Mouse (Mus musculus): Measurements from ENCODE around the gene Zbtb2.

The Zbtb2 gene

GRCm38 (mm10) chr10:4391851-4392250, 3.9 kb upstream of the Zbtb2 start:
- Histone ChIP-seq H3K36me3 (ENCODE audit: control insufficient read depth, insufficient read depth, low read length, poor library complexity, severe bottlenecking) (0 out of 2 replicates have a peak, but pooled peaks cover 4% of the 10 kb centered on the region), H3K27me3 (ENCODE audit: control insufficient read depth, insufficient read depth, low read length, poor library complexity, severe bottlenecking) (no peaks in the 10 kb centered on the region)
- peak; percentile 62 for DNase-seq (ENCODE audit: low read depth, low spot score)

GRCm38 (mm10) chr10:4391076-4391475, 3.2 kb upstream of the Zbtb2 start:
- H3K36me3 ChIP-seq (ENCODE audit: control insufficient read depth, insufficient read depth, low read length, poor library complexity, severe bottlenecking) = 0 out of 2 replicates have a peak, but pooled peaks cover 4% of the 10 kb centered on the region
- H3K27me3 ChIP-seq (ENCODE audit: control insufficient read depth, insufficient read depth, low read length, poor library complexity, severe bottlenecking) = no peaks in the 10 kb centered on the region
- DNase-seq (ENCODE audit: low read depth, low spot score) = no peak

- DNase-seq (ENCODE audit: low read depth, low spot score) = no peak
- Histone ChIP-seq H3K27me3 (ENCODE audit: control insufficient read depth, insufficient read depth, low read length, poor library complexity, severe bottlenecking) (no peaks in the 10 kb centered on the region), H3K36me3 (ENCODE audit: control insufficient read depth, insufficient read depth, low read length, poor library complexity, severe bottlenecking) (0 out of 2 replicates have a peak, but pooled peaks cover 4% of the 10 kb centered on the region)
Measured at GRCm38 (mm10) chr10:4390550-4390949, 2.6 kb upstream of the Zbtb2 start.

GRCm38 (mm10) chr10:4389461-4390112, 1.7 kb upstream of the Zbtb2 start:
- DNase-seq (ENCODE audit: low read depth, low spot score) = no peak
- Histone ChIP-seq H3K36me3 (ENCODE audit: control insufficient read depth, insufficient read depth, low read length, poor library complexity, severe bottlenecking) (0 out of 2 replicates have a peak, but pooled peaks cover 4% of the 10 kb centered on the region), H3K27me3 (ENCODE audit: control insufficient read depth, insufficient read depth, low read length, poor library complexity, severe bottlenecking) (no peaks in the 10 kb centered on the region)

- Histone ChIP-seq H3K36me3 (ENCODE audit: control insufficient read depth, insufficient read depth, low read length, poor library complexity, severe bottlenecking) (0 out of 2 replicates have a peak, but pooled peaks cover 4% of the 10 kb centered on the region), H3K27me3 (ENCODE audit: control insufficient read depth, insufficient read depth, low read length, poor library complexity, severe bottlenecking) (no peaks in the 10 kb centered on the region)
- no peak for DNase-seq (ENCODE audit: low read depth, low spot score)
Measured at GRCm38 (mm10) chr10:4389036-4389435, 1.1 kb upstream of the Zbtb2 start.

DNA sequence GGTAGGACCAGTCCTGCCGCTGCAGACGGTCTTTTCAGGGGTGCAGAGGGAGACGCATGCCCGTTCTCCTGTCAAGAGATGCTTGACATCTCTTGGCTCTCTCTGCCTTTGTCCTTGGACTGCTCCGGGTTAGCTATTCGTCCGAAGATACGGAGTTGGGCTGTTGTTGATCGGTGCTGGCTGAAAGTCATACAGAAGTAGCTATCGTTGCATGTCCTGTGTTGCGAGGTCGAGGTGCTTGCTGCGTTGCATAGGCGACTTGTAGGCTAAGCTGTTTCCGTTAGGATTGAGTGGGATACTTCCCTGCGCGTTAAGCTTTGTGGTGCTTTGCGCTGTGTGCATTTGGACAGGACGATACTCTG, 457 bp upstream of the Zbtb2 start:
- DNase-seq (ENCODE audit: low read depth, low spot score) = no peak
- 0 out of 2 replicates have a peak, but pooled peaks cover 4% of the 10 kb centered on the region for H3K36me3 ChIP-seq (ENCODE audit: control insufficient read depth, insufficient read depth, low read length, poor library complexity, severe bottlenecking)
- H3K27me3 ChIP-seq (ENCODE audit: control insufficient read depth, insufficient read depth, low read length, poor library complexity, severe bottlenecking) = no peaks in the 10 kb centered on the region

DNA sequence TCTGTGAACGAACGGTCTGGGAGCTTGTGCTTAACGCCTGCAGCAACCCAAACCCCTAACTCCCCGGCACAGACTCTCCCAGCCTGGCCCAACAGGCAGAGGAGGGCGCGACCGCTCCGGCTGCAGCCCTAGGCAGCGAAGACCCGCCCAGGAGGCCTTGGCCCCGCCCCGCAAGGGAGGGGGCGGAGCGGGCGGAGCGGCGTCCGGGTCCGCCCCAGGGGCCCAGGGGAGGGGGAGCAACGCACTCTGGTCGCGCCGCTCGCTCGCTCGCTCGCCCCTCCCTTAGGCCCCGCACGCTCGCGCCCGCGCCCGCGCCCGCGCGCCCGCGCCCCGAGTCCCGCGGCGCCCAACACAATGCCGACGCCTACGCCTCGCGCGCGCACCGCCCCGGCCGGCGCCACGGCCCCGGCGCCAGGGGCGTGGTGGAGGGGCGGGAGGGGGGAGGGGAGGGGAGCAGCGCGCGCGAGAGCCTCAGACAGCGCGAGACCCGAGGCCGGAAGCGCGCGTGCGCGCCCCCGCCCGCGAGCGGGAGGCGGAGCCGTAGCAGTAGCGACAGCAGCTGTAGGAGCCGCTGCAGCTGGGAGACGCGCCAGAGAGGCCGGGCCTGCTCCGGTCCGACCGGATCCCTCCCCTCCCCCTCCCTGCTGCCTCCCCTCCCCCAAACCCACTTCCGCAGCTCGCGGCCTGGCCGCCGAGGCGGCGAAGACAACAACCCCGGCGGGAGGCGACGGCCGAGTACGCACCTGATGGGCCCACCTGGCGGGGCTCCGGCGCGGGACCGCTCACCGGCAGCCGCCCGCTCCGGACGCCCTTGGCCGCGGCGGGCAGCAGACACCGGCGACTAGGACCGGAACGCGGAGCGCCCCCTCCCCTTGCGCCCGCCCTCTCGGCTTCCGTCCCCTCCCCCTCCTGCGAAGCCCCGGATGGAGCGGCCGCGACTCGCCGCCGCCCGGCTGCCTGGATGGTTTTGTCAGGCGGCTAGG, 1.0 kb downstream of the Zbtb2 start:
- peak; percentile 97 for DNase-seq (ENCODE audit: low read depth, low spot score)
- Histone ChIP-seq H3K36me3 (ENCODE audit: control insufficient read depth, insufficient read depth, low read length, poor library complexity, severe bottlenecking) (no peaks in the 10 kb centered on the region), H3K27me3 (ENCODE audit: control insufficient read depth, insufficient read depth, low read length, poor library complexity, severe bottlenecking) (no peaks in the 10 kb centered on the region)

- Histone ChIP-seq H3K27me3 (ENCODE audit: control insufficient read depth, insufficient read depth, low read length, poor library complexity, severe bottlenecking) (no peaks in the 10 kb centered on the region), H3K36me3 (ENCODE audit: control insufficient read depth, insufficient read depth, low read length, poor library complexity, severe bottlenecking) (no peaks in the 10 kb centered on the region)
- no peak for DNase-seq (ENCODE audit: low read depth, low spot score)
Measured at GRCm38 (mm10) chr10:4384244-4384643, 3.7 kb downstream of the Zbtb2 start.

GRCm38 (mm10) chr10:4380748-4381147, 7.2 kb downstream of the Zbtb2 start:
- Histone ChIP-seq H3K36me3 (ENCODE audit: control insufficient read depth, insufficient read depth, low read length, poor library complexity, severe bottlenecking) (no peaks in the 10 kb centered on the region), H3K27me3 (ENCODE audit: control insufficient read depth, insufficient read depth, low read length, poor library complexity, severe bottlenecking) (no peaks in the 10 kb centered on the region)
- no peak for DNase-seq (ENCODE audit: low read depth, low spot score)

DNA sequence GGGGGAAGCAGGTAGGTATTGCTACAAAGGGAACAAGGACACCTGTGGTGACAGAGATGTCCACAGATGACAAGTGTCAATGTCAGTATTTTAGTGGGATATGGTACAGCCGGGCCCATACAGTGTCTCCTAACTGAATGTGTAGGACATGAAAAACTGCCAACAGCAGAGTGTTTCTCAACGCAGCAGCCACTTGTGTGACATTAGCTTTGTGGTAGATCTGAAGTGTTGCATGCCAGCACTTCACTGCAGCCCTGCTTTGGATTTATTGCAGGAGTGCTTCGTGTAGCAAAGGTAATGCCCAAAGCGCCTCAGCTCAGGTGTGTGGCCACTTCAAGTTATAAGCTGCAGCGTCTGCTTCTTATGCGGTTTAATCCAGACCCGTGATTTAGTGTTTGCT, 11.0 kb downstream of the Zbtb2 start:
- no peaks in the 10 kb centered on the region for H3K27me3 ChIP-seq (ENCODE audit: control insufficient read depth, insufficient read depth, low read length, poor library complexity, severe bottlenecking)
- DNase-seq (ENCODE audit: low read depth, low spot score) = no peak
- peaks cover 3% of the 10 kb centered on the region; the same call in 1 of the 2 replicates for H3K36me3 ChIP-seq (ENCODE audit: control insufficient read depth, insufficient read depth, low read length, poor library complexity, severe bottlenecking)

DNA sequence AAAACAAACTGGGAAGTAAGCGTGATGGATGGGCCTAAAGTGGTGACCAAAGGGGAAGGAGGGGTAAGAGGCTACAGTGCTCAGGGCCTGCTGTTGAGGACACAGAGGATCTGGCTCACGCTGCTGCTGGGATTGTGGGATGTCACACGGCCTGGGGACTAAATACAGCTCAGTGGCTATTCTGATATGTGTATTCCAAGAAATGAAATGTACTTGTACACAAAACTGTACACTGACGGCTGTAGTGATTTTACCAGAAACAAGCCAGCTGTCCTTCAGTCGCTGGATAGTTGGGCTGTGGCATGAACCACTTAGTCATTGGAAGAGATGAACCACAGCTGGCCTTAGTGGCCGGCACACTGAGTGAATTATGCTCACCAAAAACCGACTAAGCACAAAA, 11.4 kb downstream of the Zbtb2 start:
- no peak for DNase-seq (ENCODE audit: low read depth, low spot score)
- H3K36me3 ChIP-seq (ENCODE audit: control insufficient read depth, insufficient read depth, low read length, poor library complexity, severe bottlenecking) = peaks cover 3% of the 10 kb centered on the region
- no peaks in the 10 kb centered on the region for H3K27me3 ChIP-seq (ENCODE audit: control insufficient read depth, insufficient read depth, low read length, poor library complexity, severe bottlenecking)

DNA sequence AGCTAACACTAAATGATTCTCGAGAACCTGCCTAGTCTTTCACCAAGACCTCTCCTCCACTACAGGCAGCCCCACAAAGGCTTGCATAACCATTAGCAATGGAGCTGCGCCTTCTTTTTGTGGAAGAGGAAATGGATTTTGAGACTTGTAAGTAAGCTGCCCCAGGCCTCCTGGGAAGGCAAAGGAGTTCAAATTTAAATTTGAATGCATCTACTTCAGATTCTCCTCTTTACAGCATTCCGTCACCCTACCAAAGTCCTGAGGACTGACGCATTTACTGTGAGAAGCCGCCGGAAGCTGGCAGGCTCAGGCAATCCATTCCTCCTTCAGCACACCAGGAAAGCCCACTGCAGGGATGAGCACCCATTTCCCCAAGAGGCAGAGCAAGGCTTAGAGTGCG, 12.6 kb downstream of the Zbtb2 start:
- DNase-seq (ENCODE audit: low read depth, low spot score) = no peak
- Histone ChIP-seq H3K27me3 (ENCODE audit: control insufficient read depth, insufficient read depth, low read length, poor library complexity, severe bottlenecking) (no peaks in the 10 kb centered on the region), H3K36me3 (ENCODE audit: control insufficient read depth, insufficient read depth, low read length, poor library complexity, severe bottlenecking) (peaks cover 6% of the 10 kb centered on the region)

DNA sequence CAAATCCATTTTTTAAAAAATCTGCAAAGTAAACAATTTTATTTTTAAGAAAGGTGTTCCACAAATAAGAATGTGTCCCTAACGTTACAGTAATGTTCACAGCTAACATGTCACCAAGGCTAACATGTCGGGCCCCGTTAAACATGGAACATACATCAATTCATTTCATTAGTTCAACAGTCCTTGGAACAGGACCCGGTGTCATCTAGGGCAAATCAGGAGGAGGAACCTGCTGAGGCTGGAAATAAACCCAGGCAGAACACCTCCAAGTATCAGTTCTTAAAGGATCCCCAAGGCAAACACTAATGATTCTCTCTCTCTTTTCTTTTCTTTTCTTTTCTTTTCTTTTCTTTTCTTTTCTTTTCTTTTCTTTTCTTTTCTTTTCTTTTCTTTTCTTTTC, 13.2 kb downstream of the Zbtb2 start:
- H3K36me3 ChIP-seq (ENCODE audit: control insufficient read depth, insufficient read depth, low read length, poor library complexity, severe bottlenecking) = peaks cover 8% of the 10 kb centered on the region
- no peaks in the 10 kb centered on the region for H3K27me3 ChIP-seq (ENCODE audit: control insufficient read depth, insufficient read depth, low read length, poor library complexity, severe bottlenecking)
- DNase-seq (ENCODE audit: low read depth, low spot score) = no peak

DNA sequence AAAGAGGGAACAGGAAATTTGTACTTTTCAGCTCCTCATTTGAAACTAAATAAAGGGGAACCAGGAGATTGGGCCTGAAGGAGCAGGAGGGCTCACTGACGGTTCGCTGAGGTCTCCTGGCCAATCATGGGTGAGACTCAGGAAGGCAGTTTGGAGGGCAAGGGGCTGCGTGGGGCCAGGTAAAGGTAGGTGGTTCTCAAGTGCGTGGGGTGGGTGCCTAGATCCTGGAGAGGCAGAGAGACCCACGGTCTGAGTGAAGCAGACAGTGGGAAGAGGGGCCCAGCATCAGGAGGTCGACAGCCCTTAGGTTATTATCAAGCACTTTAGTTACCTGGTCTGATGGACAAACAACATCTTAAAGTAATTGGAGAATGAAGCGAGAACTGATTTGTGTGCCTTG, 13.7 kb downstream of the Zbtb2 start:
- Histone ChIP-seq H3K27me3 (ENCODE audit: control insufficient read depth, insufficient read depth, low read length, poor library complexity, severe bottlenecking) (no peaks in the 10 kb centered on the region), H3K36me3 (ENCODE audit: control insufficient read depth, insufficient read depth, low read length, poor library complexity, severe bottlenecking) (peaks cover 8% of the 10 kb centered on the region)
- DNase-seq (ENCODE audit: low read depth, low spot score) = no peak

DNA sequence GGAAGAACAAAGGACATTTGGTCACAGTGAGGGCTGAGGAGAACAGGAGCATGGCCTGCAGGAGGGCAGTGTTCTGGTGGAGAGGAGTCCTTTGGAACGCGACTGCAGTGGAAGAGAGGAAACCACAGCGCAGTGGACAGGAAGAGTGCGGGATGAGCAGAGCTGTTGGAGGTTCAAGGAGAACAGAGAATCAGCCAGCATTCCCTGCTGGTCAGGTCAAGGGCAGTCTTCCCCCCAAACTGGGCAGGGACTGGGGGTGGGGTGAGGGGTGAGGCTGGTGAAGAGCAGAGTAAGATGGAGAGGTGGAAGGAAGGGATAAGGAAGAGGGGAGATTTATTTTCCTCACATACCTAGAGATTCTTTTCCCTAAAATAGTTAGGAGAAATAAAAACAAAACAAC, 14.3 kb downstream of the Zbtb2 start:
- no peak for DNase-seq (ENCODE audit: low read depth, low spot score)
- Histone ChIP-seq H3K36me3 (ENCODE audit: control insufficient read depth, insufficient read depth, low read length, poor library complexity, severe bottlenecking) (peaks cover 10% of the 10 kb centered on the region), H3K27me3 (ENCODE audit: control insufficient read depth, insufficient read depth, low read length, poor library complexity, severe bottlenecking) (no peaks in the 10 kb centered on the region)
